Mouse (Mus musculus): Measurements from ENCODE around the gene Alms1. TPM values are rescaled to one million over a fixed set of nuclear protein-coding genes. Genes with fewer than 3 reads are reported as not detected.

Alms1 gene
- 7.6 and 7.8 TPM in 2 replicates for polyA plus RNA-seq (2014; fragmentation: Nextera tagmentation; extraction: Ambion mirVana)

- peak within 1 kb of the TSS; percentile 36 for H3K27ac ChIP-seq (replicated peaks; ENCODE audit: low read depth, low read length)
- H3K4me2 ChIP-seq (ENCODE audit: low read depth, low read length), result peak within 1 kb of the TSS; percentile 38
- under 1% methylated on average over 47 of the region's 59 CpGs for WGBS
- peak; percentile 97 for ATAC-seq (replicated peaks; ENCODE audit: insufficient number of reproducible peaks, low FRiP score, low TSS enrichment, low read depth)
- H3K9me3 ChIP-seq (replicated peaks; ENCODE audit: control insufficient read depth, low read length), result no peaks in the 10 kb centered on the region
- peak within 1 kb of the TSS; percentile 54 for H3K4me3 ChIP-seq (ENCODE audit: low read depth, low read length)
- H3K27me3 ChIP-seq (ENCODE audit: control insufficient read depth, insufficient read depth, low read length), result no peaks in the 10 kb centered on the region
- no peaks in the 10 kb centered on the region for H3K4me1 ChIP-seq (ENCODE audit: control insufficient read depth, insufficient read depth, low read length)
- no peaks in the 10 kb centered on the region for H3K36me3 ChIP-seq (replicated peaks; ENCODE audit: control insufficient read depth, insufficient read depth, low read depth, low read length)
- H3K9ac ChIP-seq (replicated peaks; ENCODE audit: low read length), result peak within 1 kb of the TSS; percentile 81
- peak; percentile 99 for DNase-seq (ENCODE audit: low spot score)
These were observed at the start of gene Alms1 for GRCm38 (mm10) chr6:85587396-85588143. Alms1 (plus strand) TSS chr6:85587531.

DNA sequence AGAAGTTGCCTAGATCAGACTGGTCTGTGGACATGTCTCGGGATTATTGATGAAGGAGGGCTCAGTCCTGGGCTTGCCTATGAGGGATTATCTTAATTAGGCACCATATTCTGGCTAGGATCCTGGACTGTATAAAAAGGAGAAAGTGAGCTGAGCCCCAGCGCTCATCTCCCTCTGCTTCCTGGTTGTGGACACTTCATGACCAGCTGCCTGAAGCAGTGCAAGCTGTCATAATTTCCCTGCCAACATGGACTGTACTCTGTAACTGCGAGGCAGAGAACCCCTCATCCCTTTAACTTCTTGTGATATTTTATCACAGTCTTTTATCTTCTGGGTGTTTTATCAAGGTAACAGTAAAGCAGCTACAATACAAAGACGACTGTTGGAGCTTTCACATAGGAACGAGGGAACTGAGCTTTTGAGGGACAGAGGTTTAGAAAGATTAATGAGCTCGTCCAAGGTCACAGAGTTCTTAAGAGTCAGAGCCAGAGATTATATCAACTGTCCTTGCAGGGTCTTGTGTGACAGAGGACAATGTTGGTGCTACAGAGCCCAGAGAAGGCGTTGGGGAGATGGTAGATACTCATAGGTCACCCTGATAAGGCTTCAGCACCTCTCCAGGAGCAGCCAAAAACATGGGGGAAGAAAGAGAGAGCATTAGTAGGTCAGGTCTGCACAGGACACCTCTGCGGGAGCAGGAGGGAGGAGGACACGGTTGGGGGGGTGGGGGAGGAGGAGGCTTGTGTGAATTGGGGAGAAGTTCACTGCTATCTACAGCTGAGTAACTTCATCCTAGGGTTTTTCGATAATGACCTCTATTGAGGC, 43.8 kb upstream of the Alms1 start:
- Histone ChIP-seq H3K9me3 (replicated peaks; ENCODE audit: control insufficient read depth, low read length) (no peaks in the 10 kb centered on the region), H3K9ac (replicated peaks; ENCODE audit: low read length) (no peak overlapping the region), H3K4me1 (ENCODE audit: control insufficient read depth, insufficient read depth, low read length) (no peaks in the 10 kb centered on the region), H3K27ac (replicated peaks; ENCODE audit: low read depth, low read length) (no peak overlapping the region), H3K27me3 (ENCODE audit: control insufficient read depth, insufficient read depth, low read length) (no peaks in the 10 kb centered on the region), H3K4me2 (ENCODE audit: low read depth, low read length) (no peak overlapping the region), H3K4me3 (ENCODE audit: low read depth, low read length) (no peak overlapping the region), H3K36me3 (replicated peaks; ENCODE audit: control insufficient read depth, insufficient read depth, low read depth, low read length) (no peaks in the 10 kb centered on the region)
- ATAC-seq (replicated peaks; ENCODE audit: insufficient number of reproducible peaks, low FRiP score, low TSS enrichment, low read depth), result no peak
- 77% methylated on average over 10 of the region's 10 CpGs for WGBS
- no peak for DNase-seq (ENCODE audit: low spot score)

- 48% methylated on average over 13 of the region's 13 CpGs for WGBS
- Histone ChIP-seq H3K27me3 (ENCODE audit: control insufficient read depth, insufficient read depth, low read length) (no peaks in the 10 kb centered on the region), H3K4me3 (ENCODE audit: low read depth, low read length) (no peak overlapping the region), H3K9ac (replicated peaks; ENCODE audit: low read length) (no peak overlapping the region), H3K4me2 (ENCODE audit: low read depth, low read length) (no peak overlapping the region), H3K36me3 (replicated peaks; ENCODE audit: control insufficient read depth, insufficient read depth, low read depth, low read length) (no peaks in the 10 kb centered on the region), H3K4me1 (ENCODE audit: control insufficient read depth, insufficient read depth, low read length) (no peaks in the 10 kb centered on the region), H3K9me3 (replicated peaks; ENCODE audit: control insufficient read depth, low read length) (no peaks in the 10 kb centered on the region), H3K27ac (replicated peaks; ENCODE audit: low read depth, low read length) (no peak overlapping the region)
- DNase-seq (ENCODE audit: low spot score), result no peak
- ATAC-seq (replicated peaks; ENCODE audit: insufficient number of reproducible peaks, low FRiP score, low TSS enrichment, low read depth), result no peak
These were observed 43.0 kb upstream of the Alms1 start for GRCm38 (mm10) chr6:85544251-85544881.

DNA sequence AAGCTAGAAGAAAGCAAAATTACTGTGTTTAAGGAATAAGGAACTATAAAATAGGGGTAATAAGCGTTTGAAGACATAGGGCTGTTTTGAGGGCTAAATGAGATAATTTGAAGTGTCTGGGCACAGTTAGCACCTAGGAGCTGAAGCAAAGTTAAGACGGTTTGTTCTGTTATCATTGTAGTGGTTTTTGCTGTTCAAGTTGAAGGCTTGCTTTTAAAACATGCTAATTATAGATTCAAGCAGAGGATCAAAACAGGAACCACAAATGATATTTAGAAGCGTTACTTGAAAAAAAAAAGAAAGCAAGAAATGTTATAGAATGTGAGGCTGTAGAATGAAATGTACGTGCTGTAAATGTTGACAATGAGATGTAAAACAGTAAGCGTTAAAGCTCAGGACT, 39.7 kb upstream of the Alms1 start:
- H3K9ac ChIP-seq (replicated peaks; ENCODE audit: low read length), result no peak overlapping the region
- 88% methylated on average over 5 of the region's 5 CpGs for WGBS
- H3K4me1 ChIP-seq (ENCODE audit: control insufficient read depth, insufficient read depth, low read length), result no peaks in the 10 kb centered on the region
- H3K4me2 ChIP-seq (ENCODE audit: low read depth, low read length), result no peak overlapping the region
- no peaks in the 10 kb centered on the region for H3K9me3 ChIP-seq (replicated peaks; ENCODE audit: control insufficient read depth, low read length)
- no peaks in the 10 kb centered on the region for H3K36me3 ChIP-seq (replicated peaks; ENCODE audit: control insufficient read depth, insufficient read depth, low read depth, low read length)
- H3K27me3 ChIP-seq (ENCODE audit: control insufficient read depth, insufficient read depth, low read length), result no peaks in the 10 kb centered on the region
- ATAC-seq (replicated peaks; ENCODE audit: insufficient number of reproducible peaks, low FRiP score, low TSS enrichment, low read depth) (no peak), DNase-seq (ENCODE audit: low spot score) (no peak)
- H3K4me3 ChIP-seq (ENCODE audit: low read depth, low read length), result no peak overlapping the region
- no peak overlapping the region for H3K27ac ChIP-seq (replicated peaks; ENCODE audit: low read depth, low read length)

DNA sequence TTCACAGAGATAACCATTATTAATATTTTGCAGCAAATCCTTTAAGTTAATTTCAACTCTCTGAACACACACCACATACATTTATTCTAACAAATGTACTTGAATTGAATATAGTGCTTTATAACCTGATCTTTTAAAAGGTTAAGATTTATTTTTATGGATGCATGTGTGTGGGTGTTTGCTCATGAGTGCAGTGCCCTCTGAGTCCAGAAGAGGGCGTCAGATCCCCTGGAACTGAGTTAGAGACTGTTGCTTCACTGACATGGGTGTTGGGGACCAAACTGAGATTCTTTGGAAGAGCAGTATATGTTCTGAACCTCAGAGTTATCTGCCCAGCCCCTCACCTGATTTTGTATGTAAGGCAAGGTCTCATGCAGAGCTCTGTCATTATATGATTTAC, 25.0 kb upstream of the Alms1 start:
- Histone ChIP-seq H3K4me3 (ENCODE audit: low read depth, low read length) (no peak overlapping the region), H3K9me3 (replicated peaks; ENCODE audit: control insufficient read depth, low read length) (no peaks in the 10 kb centered on the region), H3K9ac (replicated peaks; ENCODE audit: low read length) (no peak overlapping the region), H3K27me3 (ENCODE audit: control insufficient read depth, insufficient read depth, low read length) (no peaks in the 10 kb centered on the region), H3K27ac (replicated peaks; ENCODE audit: low read depth, low read length) (no peak overlapping the region), H3K4me1 (ENCODE audit: control insufficient read depth, insufficient read depth, low read length) (no peaks in the 10 kb centered on the region), H3K36me3 (replicated peaks; ENCODE audit: control insufficient read depth, insufficient read depth, low read depth, low read length) (no peaks in the 10 kb centered on the region), H3K4me2 (ENCODE audit: low read depth, low read length) (no peak overlapping the region)
- no peak for DNase-seq (ENCODE audit: low spot score)
- WGBS, result 15% methylated on average over 1 of the region's 1 CpGs
- no peak for ATAC-seq (replicated peaks; ENCODE audit: insufficient number of reproducible peaks, low FRiP score, low TSS enrichment, low read depth)

DNA sequence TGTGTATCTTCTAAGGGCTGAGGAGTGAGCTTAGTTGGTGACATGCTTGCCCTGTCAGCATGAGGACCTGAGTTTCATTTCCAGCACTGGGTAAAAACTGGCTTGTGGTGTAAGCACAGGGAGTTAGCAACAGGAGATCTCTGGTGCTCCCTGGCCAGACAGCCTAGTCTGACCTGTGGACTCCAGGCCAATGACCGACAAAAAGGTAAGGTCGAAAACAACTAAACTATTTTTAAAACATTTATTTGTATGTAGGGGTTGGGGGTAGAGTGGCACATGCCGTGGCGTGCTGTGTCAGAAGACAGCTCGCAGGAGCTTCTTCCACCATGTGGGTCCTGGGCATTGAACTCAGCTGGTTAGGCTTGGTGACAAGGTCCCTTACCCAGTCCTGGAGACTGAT, 14.5 kb upstream of the Alms1 start:
- Histone ChIP-seq H3K4me3 (ENCODE audit: low read depth, low read length) (no peak overlapping the region), H3K36me3 (replicated peaks; ENCODE audit: control insufficient read depth, insufficient read depth, low read depth, low read length) (no peaks in the 10 kb centered on the region), H3K27me3 (ENCODE audit: control insufficient read depth, insufficient read depth, low read length) (no peaks in the 10 kb centered on the region), H3K27ac (replicated peaks; ENCODE audit: low read depth, low read length) (no peak overlapping the region), H3K4me2 (ENCODE audit: low read depth, low read length) (no peak overlapping the region), H3K9ac (replicated peaks; ENCODE audit: low read length) (no peak overlapping the region), H3K4me1 (ENCODE audit: control insufficient read depth, insufficient read depth, low read length) (no peaks in the 10 kb centered on the region), H3K9me3 (replicated peaks; ENCODE audit: control insufficient read depth, low read length) (no peaks in the 10 kb centered on the region)
- DNase-seq (ENCODE audit: low spot score) (no peak), ATAC-seq (replicated peaks; ENCODE audit: insufficient number of reproducible peaks, low FRiP score, low TSS enrichment, low read depth) (no peak)
- 85% methylated on average over 5 of the region's 5 CpGs for WGBS

- Histone ChIP-seq H3K4me3 (ENCODE audit: low read depth, low read length) (no peak overlapping the region), H3K4me1 (ENCODE audit: control insufficient read depth, insufficient read depth, low read length) (no peaks in the 10 kb centered on the region), H3K9me3 (replicated peaks; ENCODE audit: control insufficient read depth, low read length) (no peaks in the 10 kb centered on the region), H3K9ac (replicated peaks; ENCODE audit: low read length) (no peak overlapping the region), H3K4me2 (ENCODE audit: low read depth, low read length) (no peak overlapping the region), H3K27ac (replicated peaks; ENCODE audit: low read depth, low read length) (no peak overlapping the region), H3K36me3 (replicated peaks; ENCODE audit: control insufficient read depth, insufficient read depth, low read depth, low read length) (no peaks in the 10 kb centered on the region), H3K27me3 (ENCODE audit: control insufficient read depth, insufficient read depth, low read length) (no peaks in the 10 kb centered on the region)
- DNase-seq (ENCODE audit: low spot score) (no peak), ATAC-seq (replicated peaks; ENCODE audit: insufficient number of reproducible peaks, low FRiP score, low TSS enrichment, low read depth) (no peak)
- WGBS, result 91% methylated on average over 5 of the region's 5 CpGs
These were observed 5.6 kb upstream of the Alms1 start for GRCm38 (mm10) chr6:85581688-85582087.

- H3K27me3 ChIP-seq (ENCODE audit: control insufficient read depth, insufficient read depth, low read length), result no peaks in the 10 kb centered on the region
- DNase-seq (ENCODE audit: low spot score), result no peak
- no peak overlapping the region for H3K9ac ChIP-seq (replicated peaks; ENCODE audit: low read length)
- H3K27ac ChIP-seq (replicated peaks; ENCODE audit: low read depth, low read length), result no peak overlapping the region
- no peaks in the 10 kb centered on the region for H3K4me1 ChIP-seq (ENCODE audit: control insufficient read depth, insufficient read depth, low read length)
- no peaks in the 10 kb centered on the region for H3K36me3 ChIP-seq (replicated peaks; ENCODE audit: control insufficient read depth, insufficient read depth, low read depth, low read length)
- ATAC-seq (replicated peaks; ENCODE audit: insufficient number of reproducible peaks, low FRiP score, low TSS enrichment, low read depth), result no peak
- H3K9me3 ChIP-seq (replicated peaks; ENCODE audit: control insufficient read depth, low read length), result no peaks in the 10 kb centered on the region
- no peak overlapping the region for H3K4me2 ChIP-seq (ENCODE audit: low read depth, low read length)
- no peak overlapping the region for H3K4me3 ChIP-seq (ENCODE audit: low read depth, low read length)
- 89% methylated on average over 4 of the region's 4 CpGs for WGBS
These were observed 2.7 kb upstream of the Alms1 start for GRCm38 (mm10) chr6:85584612-85585011.
